Mouse (Mus musculus) MEL (cell line): ENCODE results near the gene Fchsd2.

Experiments
- CTCF ChIP-seq, 3 experiments: IDR thresholded peaks in 2 of 3; conservative IDR thresholded peaks in 1 of 3; 2 replicates each; pipeline ENCODE4 v1.5.1; 2011 to 2012; ENCODE audit warnings: low read length in 3 of 3, low read depth in 2 of 3, mild to moderate bottlenecking in 2 of 3, improper control_type of control experiment in 1 of 3, inconsistent platforms in 1 of 3, mixed read lengths in 1 of 3, moderate library complexity in 1 of 3; ENCODE audit not compliant: control insufficient read depth in 1 of 3, insufficient read depth in 1 of 3, poor library complexity in 1 of 3, severe bottlenecking in 1 of 3
- EP300 ChIP-seq, 2 experiments: IDR thresholded peaks; 2 replicates each; pipeline ENCODE4 v1.6.1; 2011; ENCODE audit warnings: improper control_type of control experiment in 2 of 2, low read length in 2 of 2, low read depth in 1 of 2, mild to moderate bottlenecking in 1 of 2
- GABPA ChIP-seq: IDR thresholded peaks from 2 replicates; pipeline ENCODE4 v1.6.1; 2012; ENCODE audit warnings: low read depth, mild to moderate bottlenecking, inconsistent platforms, low read length, improper control_type of control experiment, moderate library complexity
- GATA1 ChIP-seq: IDR thresholded peaks from 2 replicates; pipeline ENCODE4 v1.6.1; 2011; ENCODE audit warnings: low read depth, low read length, improper control_type of control experiment
- HCFC1 ChIP-seq: IDR thresholded peaks from 2 replicates; pipeline ENCODE4 v1.6.1; 2012; ENCODE audit warnings: low read depth, mild to moderate bottlenecking, inconsistent platforms, low read length, improper control_type of control experiment, moderate library complexity
- JUND ChIP-seq: IDR thresholded peaks from 2 replicates; pipeline ENCODE4 v1.6.1; 2011; ENCODE audit warnings: low read depth, mild to moderate bottlenecking, improper control_type of control experiment, low read length
- MAFK ChIP-seq: IDR thresholded peaks from 2 replicates; pipeline ENCODE4 v1.6.1; 2011; ENCODE audit warnings: low read depth, mild to moderate bottlenecking, low read length, improper control_type of control experiment, borderline replicate concordance
- POLR2A ChIP-seq, 2 experiments: IDR thresholded peaks; 2 replicates each; pipeline ENCODE4 v1.6.1; 2011 to 2012; ENCODE audit warnings: low read length in 2 of 2, mild to moderate bottlenecking in 2 of 2, control low read depth in 1 of 2, improper control_type of control experiment in 1 of 2, low read depth in 1 of 2, moderate library complexity in 1 of 2; ENCODE audit not compliant: control insufficient read depth in 1 of 2, insufficient read depth in 1 of 2, poor library complexity in 1 of 2
- POLR2AphosphoS5 ChIP-seq: IDR thresholded peaks from 2 replicates; pipeline ENCODE4 v1.6.1; 2012; ENCODE audit warnings: low read depth, borderline replicate concordance, mild to moderate bottlenecking, inconsistent platforms, low read length, moderate library complexity, mixed read lengths
- RCOR1 ChIP-seq: IDR thresholded peaks from 2 replicates; pipeline ENCODE4 v1.6.1; 2012; ENCODE audit warnings: low read depth, mild to moderate bottlenecking, inconsistent platforms, low read length, improper control_type of control experiment
- SMC3 ChIP-seq: IDR thresholded peaks from 2 replicates; pipeline ENCODE4 v1.6.1; 2011; ENCODE audit warnings: low read depth, low read length, improper control_type of control experiment
- TAL1 ChIP-seq: IDR thresholded peaks from 2 replicates; pipeline ENCODE4 v1.6.1; 2012; ENCODE audit warnings: mild to moderate bottlenecking, inconsistent platforms, low read length, moderate library complexity, mixed read lengths
- ZNF384 ChIP-seq: IDR thresholded peaks from 2 replicates; pipeline ENCODE4 v1.6.1; 2012; ENCODE audit warnings: low read depth, mild to moderate bottlenecking, inconsistent platforms, low read length, improper control_type of control experiment

DNA sequence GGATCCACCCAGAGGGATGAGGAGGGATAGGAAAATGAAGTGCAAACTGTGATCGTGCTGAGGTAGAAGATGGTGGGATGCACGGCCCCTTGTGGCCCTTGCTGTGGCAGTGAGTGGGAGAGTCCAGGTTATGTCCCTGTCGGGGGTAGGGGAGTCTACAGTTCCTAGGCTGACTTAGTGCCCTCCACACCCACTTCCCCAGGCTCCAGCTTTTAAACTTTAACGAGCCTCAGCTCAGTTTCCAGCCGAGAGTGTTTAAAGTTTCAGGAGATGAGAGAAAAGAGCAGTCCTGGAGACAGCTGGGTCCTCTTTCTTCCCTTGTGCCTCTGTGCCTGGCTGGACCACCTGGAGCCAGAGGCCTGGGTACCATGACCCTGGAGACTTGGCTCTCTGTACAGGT lies 234.6 kb downstream of the Fchsd2 start:
- TF ChIP-seq JUND (no peak), EP300 (IDR thresholded peaks at IDR 0.05; ENCODE audit: low read depth in 1 of 2, low read length in 2 of 2) (no peak), POLR2AphosphoS5 (no peak), MAFK (no peak), POLR2A (IDR thresholded peaks at IDR 0.05; ENCODE audit: control insufficient read depth in 1 of 2, insufficient read depth in 1 of 2, low read depth in 1 of 2, low read length in 2 of 2, poor library complexity in 1 of 2) (no peak), CTCF (IDR thresholded peaks at IDR 0.05 in 2 of 3, conservative IDR thresholded peaks at IDR 0.05 in 1 of 3; ENCODE audit: control insufficient read depth in 1 of 3, insufficient read depth in 1 of 3, low read depth in 2 of 3, low read length in 3 of 3, poor library complexity in 1 of 3, severe bottlenecking in 1 of 3) (no peak), RCOR1 (no peak), HCFC1 (no peak), GATA1 (no peak), SMC3 (no peak), GABPA (no peak), TAL1 (no peak), ZNF384 (no peak)
